Mouse (Mus musculus) right cerebral cortex, postnatal 25 days (tissue): ENCODE results near the gene Rgs16.
A peak's percentile ranks its signal among the peaks of the same experiment; 100 is the strongest.

Experiments
- DNase-seq: peaks from one replicate; pipeline ENCODE4 v3.0.0; 2022

The Rgs16 gene

GRCm38 (mm10) chr1:153740145-153740544 is at the start of gene Rgs16:
Gene Rgs16 (plus strand): TSS chr1:153740349.
- DNase-seq, result peak; percentile 65

- DNase-seq, result no peak
These were observed 47.6 kb upstream of the Rgs16 start for GRCm38 (mm10) chr1:153692526-153692925.

GRCm38 (mm10) chr1:153694372-153695120 is 45.6 kb upstream of the Rgs16 start:
- DNase-seq, result no peak

GRCm38 (mm10) chr1:153695398-153695797 is 44.8 kb upstream of the Rgs16 start:
- DNase-seq, result no peak

- no peak for DNase-seq
These were observed 44.1 kb upstream of the Rgs16 start for GRCm38 (mm10) chr1:153696093-153696492.

- DNase-seq, result no peak
These were observed 43.6 kb upstream of the Rgs16 start for GRCm38 (mm10) chr1:153696541-153696940.

GRCm38 (mm10) chr1:153697581-153698251 is 42.4 kb upstream of the Rgs16 start:
- DNase-seq, result no peak

GRCm38 (mm10) chr1:153698311-153699084 is 41.7 kb upstream of the Rgs16 start:
- DNase-seq, result no peak

GRCm38 (mm10) chr1:153700448-153701063 is 39.6 kb upstream of the Rgs16 start:
- DNase-seq, result no peak

- no peak for DNase-seq
These were observed 38.7 kb upstream of the Rgs16 start for GRCm38 (mm10) chr1:153701461-153701860.

GRCm38 (mm10) chr1:153702166-153702852 is 37.8 kb upstream of the Rgs16 start:
- DNase-seq, result no peak

GRCm38 (mm10) chr1:153702853-153703410 is 37.2 kb upstream of the Rgs16 start:
- no peak for DNase-seq

- peak; percentile 34 for DNase-seq
These were observed 36.6 kb upstream of the Rgs16 start for GRCm38 (mm10) chr1:153703445-153703991.

GRCm38 (mm10) chr1:153704174-153704573 is 36.0 kb upstream of the Rgs16 start:
- no peak for DNase-seq

GRCm38 (mm10) chr1:153704996-153705395 is 35.2 kb upstream of the Rgs16 start:
- DNase-seq, result no peak

GRCm38 (mm10) chr1:153708626-153709025 is 31.5 kb upstream of the Rgs16 start:
- no peak for DNase-seq

GRCm38 (mm10) chr1:153709451-153709850 is 30.7 kb upstream of the Rgs16 start:
- DNase-seq, result no peak

GRCm38 (mm10) chr1:153711544-153712262 is 28.4 kb upstream of the Rgs16 start:
- DNase-seq, result no peak

- no peak for DNase-seq
These were observed 27.5 kb upstream of the Rgs16 start for GRCm38 (mm10) chr1:153712633-153713032.

- DNase-seq, result no peak
These were observed 22.2 kb upstream of the Rgs16 start for GRCm38 (mm10) chr1:153717990-153718389.

- no peak for DNase-seq
These were observed 19.2 kb upstream of the Rgs16 start for GRCm38 (mm10) chr1:153720935-153721334.
